Mouse (Mus musculus): ENCODE data around the gene Zfp715. TPM values are rescaled to one million over a fixed set of nuclear protein-coding genes. Genes with fewer than 3 reads are reported as not detected.
"Not testable (repeated sequence)": the region's sequence is repeated elsewhere in the genome, so short reads cannot be mapped to it uniquely, and the experiment has no call there.

Gene Zfp715
- polyA plus RNA-seq, 1 experiment from 2014 or later = 9.7 TPM

- DNase-seq (ENCODE audit: low spot score) (no peak), ATAC-seq (no peak)
- Histone ChIP-seq H3K9ac (replicated peaks; ENCODE audit: low read depth) (no peak overlapping the region), H3K4me1 (ENCODE audit: insufficient read depth, low read depth, low read length) (no peaks in the 10 kb centered on the region), H3K4me2 (replicated peaks; ENCODE audit: low read depth, low read length) (no peak overlapping the region), H3K9me3 (ENCODE audit: low read length) (no peaks in the 10 kb centered on the region), H3K27ac (ENCODE audit: low read length) (no peak overlapping the region), H3K36me3 (ENCODE audit: insufficient read depth, low read length) (no peaks in the 10 kb centered on the region), H3K4me3 (ENCODE audit: low read depth, low read length) (no peak overlapping the region), H3K27me3 (replicated peaks; ENCODE audit: insufficient read depth, low read length) (no peaks in the 10 kb centered on the region)
- no peak for TF ChIP-seq CTCF (IDR thresholded peaks at IDR 0.05)
- TF ChIP-seq EP300 (IDR thresholded peaks at IDR 0.05) = no peak
- WGBS = 82% methylated on average over 3 of the region's 3 CpGs
These were observed 30.6 kb downstream of the Zfp715 start for GRCm38 (mm10) chr7:43282459-43282858.

GRCm38 (mm10) chr7:43277401-43277800 is 35.7 kb downstream of the Zfp715 start:
- no peaks in the 10 kb centered on the region for H3K36me3 ChIP-seq (ENCODE audit: insufficient read depth, low read length)
- H3K4me1 ChIP-seq (ENCODE audit: insufficient read depth, low read depth, low read length) = no peaks in the 10 kb centered on the region
- H3K4me2 ChIP-seq (replicated peaks; ENCODE audit: low read depth, low read length) = no peak overlapping the region
- H3K9ac ChIP-seq (replicated peaks; ENCODE audit: low read depth) = no peak overlapping the region
- DNase-seq (ENCODE audit: low spot score) (no peak), ATAC-seq (no peak)
- 33% methylated on average over 5 of the region's 5 CpGs for WGBS
- no peak overlapping the region for H3K4me3 ChIP-seq (ENCODE audit: low read depth, low read length)
- H3K27me3 ChIP-seq (replicated peaks; ENCODE audit: insufficient read depth, low read length) = no peaks in the 10 kb centered on the region
- TF ChIP-seq CTCF (IDR thresholded peaks at IDR 0.05) = no peak
- TF ChIP-seq EP300 (IDR thresholded peaks at IDR 0.05) = no peak
- H3K9me3 ChIP-seq (ENCODE audit: low read length) = no peaks in the 10 kb centered on the region; the same call in 1 of the 2 replicates
- H3K27ac ChIP-seq (ENCODE audit: low read length) = no peak overlapping the region

GRCm38 (mm10) chr7:43276178-43276577 is 36.9 kb downstream of the Zfp715 start:
- not testable (repeated sequence) for H3K27me3 ChIP-seq (replicated peaks; ENCODE audit: insufficient read depth, low read length); H3K4me2 ChIP-seq (replicated peaks; ENCODE audit: low read depth, low read length); H3K9ac ChIP-seq (replicated peaks; ENCODE audit: low read depth); DNase-seq (ENCODE audit: low spot score); H3K27ac ChIP-seq (ENCODE audit: low read length); H3K4me3 ChIP-seq (ENCODE audit: low read depth, low read length); H3K36me3 ChIP-seq (ENCODE audit: insufficient read depth, low read length); ATAC-seq; H3K4me1 ChIP-seq (ENCODE audit: insufficient read depth, low read depth, low read length); H3K9me3 ChIP-seq (ENCODE audit: low read length)
- TF ChIP-seq CTCF (IDR thresholded peaks at IDR 0.05) = peak; percentile 11; the same call in 1 of the 2 replicates
- WGBS = 51% methylated on average over 6 of the region's 7 CpGs

GRCm38 (mm10) chr7:43273476-43273875 is 39.6 kb downstream of the Zfp715 start:
- Histone ChIP-seq H3K9ac (replicated peaks; ENCODE audit: low read depth) (no peak overlapping the region), H3K9me3 (ENCODE audit: low read length) (no peaks in the 10 kb centered on the region; the same call in 1 of the 2 replicates), H3K4me2 (replicated peaks; ENCODE audit: low read depth, low read length) (no peak overlapping the region), H3K4me3 (ENCODE audit: low read depth, low read length) (no peak overlapping the region), H3K27ac (ENCODE audit: low read length) (no peak overlapping the region), H3K36me3 (ENCODE audit: insufficient read depth, low read length) (no peaks in the 10 kb centered on the region), H3K4me1 (ENCODE audit: insufficient read depth, low read depth, low read length) (no peaks in the 10 kb centered on the region), H3K27me3 (replicated peaks; ENCODE audit: insufficient read depth, low read length) (no peaks in the 10 kb centered on the region)
- DNase-seq (ENCODE audit: low spot score) = peak; percentile 34
- 53% methylated on average over 1 of the region's 1 CpGs for WGBS
- ATAC-seq = peak; percentile 43
- TF ChIP-seq EP300 (IDR thresholded peaks at IDR 0.05) (no peak), CTCF (IDR thresholded peaks at IDR 0.05) (no peak)

GRCm38 (mm10) chr7:43267359-43267758 is 45.7 kb downstream of the Zfp715 start:
- not testable (repeated sequence) for H3K27ac ChIP-seq (ENCODE audit: low read length); H3K36me3 ChIP-seq (ENCODE audit: insufficient read depth, low read length); H3K9ac ChIP-seq (replicated peaks; ENCODE audit: low read depth); ATAC-seq; DNase-seq (ENCODE audit: low spot score); H3K4me2 ChIP-seq (replicated peaks; ENCODE audit: low read depth, low read length); H3K9me3 ChIP-seq (ENCODE audit: low read length); H3K4me3 ChIP-seq (ENCODE audit: low read depth, low read length); H3K27me3 ChIP-seq (replicated peaks; ENCODE audit: insufficient read depth, low read length); H3K4me1 ChIP-seq (ENCODE audit: insufficient read depth, low read depth, low read length)
- 90% methylated on average over 13 of the region's 13 CpGs for WGBS

- ATAC-seq (no peak), DNase-seq (ENCODE audit: low spot score) (no peak)
- no peak overlapping the region for H3K27ac ChIP-seq (ENCODE audit: low read length)
- no peaks in the 10 kb centered on the region for H3K9me3 ChIP-seq (ENCODE audit: low read length)
- H3K4me2 ChIP-seq (replicated peaks; ENCODE audit: low read depth, low read length) = no peak overlapping the region
- H3K36me3 ChIP-seq (ENCODE audit: insufficient read depth, low read length) = no peaks in the 10 kb centered on the region
- H3K27me3 ChIP-seq (replicated peaks; ENCODE audit: insufficient read depth, low read length) = no peaks in the 10 kb centered on the region
- H3K9ac ChIP-seq (replicated peaks; ENCODE audit: low read depth) = no peak overlapping the region
- H3K4me1 ChIP-seq (ENCODE audit: insufficient read depth, low read depth, low read length) = no peaks in the 10 kb centered on the region
- WGBS = 83% methylated on average over 7 of the region's 7 CpGs
- no peak overlapping the region for H3K4me3 ChIP-seq (ENCODE audit: low read depth, low read length)
- no peak for TF ChIP-seq EP300 (IDR thresholded peaks at IDR 0.05)
- TF ChIP-seq CTCF (IDR thresholded peaks at IDR 0.05) = no peak
These were observed 59.6 kb downstream of the Zfp715 start for GRCm38 (mm10) chr7:43253540-43253939.

GRCm38 (mm10) chr7:43250718-43251117 is 62.4 kb downstream of the Zfp715 start:
- not testable (repeated sequence) for H3K27ac ChIP-seq (ENCODE audit: low read length); H3K9me3 ChIP-seq (ENCODE audit: low read length); H3K27me3 ChIP-seq (replicated peaks; ENCODE audit: insufficient read depth, low read length); H3K36me3 ChIP-seq (ENCODE audit: insufficient read depth, low read length); ATAC-seq; H3K4me3 ChIP-seq (ENCODE audit: low read depth, low read length); H3K4me1 ChIP-seq (ENCODE audit: insufficient read depth, low read depth, low read length); DNase-seq (ENCODE audit: low spot score); H3K9ac ChIP-seq (replicated peaks; ENCODE audit: low read depth); H3K4me2 ChIP-seq (replicated peaks; ENCODE audit: low read depth, low read length)
- WGBS = 65% methylated on average over 1 of the region's 1 CpGs

Other genes with a start within 250 kb of the Zfp715 start
- not detected in 2 replicates for gene Zfp936, start 199.1 kb downstream of the Zfp715 start, polyA plus RNA-seq (2015; fragmentation: Nextera tagmentation; extraction: Ambion mirVana)
- 0.88 and 0.98 TPM in 2 replicates for gene Siglecf, start 38.0 kb upstream of the Zfp715 start, polyA plus RNA-seq (2015; fragmentation: Nextera tagmentation; extraction: Ambion mirVana)
- gene Siglecg, start 94.9 kb upstream of the Zfp715 start, polyA plus RNA-seq (2015; fragmentation: Nextera tagmentation; extraction: Ambion mirVana) = 0.43 and 0.48 TPM in 2 replicates
- not detected in 2 replicates for gene Lim2, start 114.4 kb upstream of the Zfp715 start, polyA plus RNA-seq (2015; fragmentation: Nextera tagmentation; extraction: Ambion mirVana)
- 2.6 and 2.9 TPM in 2 replicates for gene Nkg7, start 123.8 kb upstream of the Zfp715 start, polyA plus RNA-seq (2015; fragmentation: Nextera tagmentation; extraction: Ambion mirVana)
- gene Cldnd2, start 127.5 kb upstream of the Zfp715 start, polyA plus RNA-seq (2015; fragmentation: Nextera tagmentation; extraction: Ambion mirVana) = 0.21 TPM in 1 of 2 replicates, not detected in the other
- 356 and 377 TPM in 2 replicates for gene Etfb, start 130.8 kb upstream of the Zfp715 start, polyA plus RNA-seq (2015; fragmentation: Nextera tagmentation; extraction: Ambion mirVana)
- gene Gm45233, start 130.8 kb upstream of the Zfp715 start, polyA plus RNA-seq (2015; fragmentation: Nextera tagmentation; extraction: Ambion mirVana) = 0.35 TPM in 1 of 2 replicates, not detected in the other
- gene Vsig10l, start 149.9 kb upstream of the Zfp715 start, polyA plus RNA-seq (2015; fragmentation: Nextera tagmentation; extraction: Ambion mirVana) = 5.0 TPM in 2 replicates
- 0.05 TPM in 1 of 2 replicates, not detected in the other for gene Iglon5, start 176.8 kb upstream of the Zfp715 start, polyA plus RNA-seq (2015; fragmentation: Nextera tagmentation; extraction: Ambion mirVana)
- not detected in 2 replicates for gene 4931406B18Rik, start 192.6 kb upstream of the Zfp715 start, polyA plus RNA-seq (2015; fragmentation: Nextera tagmentation; extraction: Ambion mirVana)
- 5.0 and 6.2 TPM in 2 replicates for gene Cd33, start 231.1 kb upstream of the Zfp715 start, polyA plus RNA-seq (2015; fragmentation: Nextera tagmentation; extraction: Ambion mirVana)
- 1.7 and 1.8 TPM in 2 replicates for gene Zfp658, start 249.0 kb upstream of the Zfp715 start, polyA plus RNA-seq (2015; fragmentation: Nextera tagmentation; extraction: Ambion mirVana)